Mouse (Mus musculus) bone marrow macrophage, adult 2 months (primary cell): ENCODE data around the gene Zfp335. TPM values are rescaled to one million over a fixed set of nuclear protein-coding genes. Genes with fewer than 3 reads are reported as not detected.

Source experiments
- H3K27ac ChIP-seq: 2 replicates; pipeline ENCODE4 v1.5.1; 2012; ENCODE audit warnings: low read depth, low read length; ENCODE audit not compliant: insufficient read depth
- H3K4me1 ChIP-seq: 2 replicates; pipeline ENCODE4 v1.6.1; 2012; ENCODE audit warnings: low read length; ENCODE audit not compliant: control insufficient read depth, insufficient read depth
- H3K4me3 ChIP-seq: 2 replicates; pipeline ENCODE4 v1.5.1; 2012; ENCODE audit warnings: mild to moderate bottlenecking, low read length, moderate library complexity; ENCODE audit not compliant: insufficient read depth
- CTCF ChIP-seq: IDR thresholded peaks from 2 replicates; pipeline ENCODE4 v1.5.1; 2012; ENCODE audit warnings: low read depth, mild to moderate bottlenecking, low read length, moderate library complexity
- POLR2A ChIP-seq: IDR thresholded peaks from 2 replicates; pipeline ENCODE4 v1.6.1; 2012; ENCODE audit warnings: mild to moderate bottlenecking, low read depth, low read length, borderline replicate concordance
- polyA plus RNA-seq: library from polyadenylated mRNA; stranded (reverse); fragments of >200 nt; gene quantifications from 2 replicates; pipeline ENCODE4 v1.2.4, GENCODE M21; 2012; ENCODE audit not compliant: missing spikeins, insufficient read depth, insufficient read length

Gene Zfp335
- polyA plus RNA-seq, 1 experiment, result 14.5 TPM

DNA sequence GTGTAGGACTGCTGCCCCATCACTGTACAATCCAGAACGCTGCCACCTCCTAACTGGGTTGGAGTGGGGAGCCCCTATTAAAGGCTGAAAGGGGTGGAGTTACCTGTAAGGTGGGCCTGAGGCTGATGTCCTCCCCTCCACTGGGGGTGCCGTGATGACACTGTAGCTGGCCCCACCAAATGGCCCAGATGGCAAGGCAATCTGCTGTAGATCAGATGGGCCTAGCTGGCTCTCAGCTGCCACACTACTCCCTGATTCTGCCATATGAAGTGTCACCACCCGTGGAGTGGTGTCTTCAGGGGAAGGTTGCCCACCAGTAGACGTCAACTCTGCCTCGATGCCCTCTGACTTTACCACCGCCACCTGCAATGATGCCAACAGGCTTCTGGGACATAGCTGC, 15.7 kb downstream of the Zfp335 start:
- TF ChIP-seq POLR2A (no peak), CTCF (no peak)
- Histone ChIP-seq H3K27ac (no peak overlapping the region), H3K4me3 (no peak overlapping the region), H3K4me1 (no peaks in the 10 kb centered on the region)

DNA sequence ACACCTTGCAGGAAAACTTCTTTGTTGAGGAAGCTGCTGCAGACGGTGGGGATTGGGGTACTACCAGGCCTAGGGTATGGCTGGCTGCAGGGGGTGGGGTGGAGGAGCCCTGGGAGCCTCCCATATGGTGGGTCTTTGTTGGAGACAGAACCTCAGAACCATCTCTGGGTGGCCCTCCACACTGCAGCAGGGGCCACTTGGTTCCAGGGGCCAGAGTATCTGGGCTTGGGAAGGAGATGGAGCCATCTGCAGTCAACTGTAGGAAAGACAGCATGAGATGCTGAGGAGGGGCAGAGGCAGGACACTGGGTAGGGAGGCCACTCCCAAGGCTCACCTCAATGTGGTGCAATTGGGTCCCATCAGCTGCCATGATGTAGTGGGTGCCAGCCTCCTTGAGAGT, 16.9 kb downstream of the Zfp335 start:
- no peak for TF ChIP-seq POLR2A
- TF ChIP-seq CTCF, result no peak
- Histone ChIP-seq H3K4me3 (no peak overlapping the region), H3K27ac (no peak overlapping the region), H3K4me1 (no peaks in the 10 kb centered on the region)

DNA sequence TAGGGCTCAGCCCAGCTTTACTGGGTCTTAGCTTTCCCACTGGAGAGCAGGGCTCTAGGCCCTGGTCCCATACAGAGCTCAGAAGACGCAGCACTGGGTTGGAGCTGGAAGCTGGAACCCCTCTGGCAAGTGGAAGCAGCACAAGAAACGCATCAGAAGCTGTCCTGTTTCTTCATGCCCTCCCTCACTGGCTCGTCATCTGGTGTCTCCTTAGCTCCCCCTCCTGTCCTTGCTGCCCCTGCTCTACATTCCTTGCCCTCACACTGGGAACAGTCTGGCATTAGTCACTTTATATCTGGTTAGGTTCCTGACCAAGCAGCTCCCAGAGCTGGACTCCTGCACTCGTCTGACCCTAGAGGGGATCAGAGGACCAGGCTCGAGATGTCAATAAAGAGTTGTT, 17.5 kb downstream of the Zfp335 start:
- Histone ChIP-seq H3K4me1 (no peaks in the 10 kb centered on the region), H3K27ac (no peak overlapping the region), H3K4me3 (no peak overlapping the region)
- TF ChIP-seq CTCF (no peak), POLR2A (no peak)

DNA sequence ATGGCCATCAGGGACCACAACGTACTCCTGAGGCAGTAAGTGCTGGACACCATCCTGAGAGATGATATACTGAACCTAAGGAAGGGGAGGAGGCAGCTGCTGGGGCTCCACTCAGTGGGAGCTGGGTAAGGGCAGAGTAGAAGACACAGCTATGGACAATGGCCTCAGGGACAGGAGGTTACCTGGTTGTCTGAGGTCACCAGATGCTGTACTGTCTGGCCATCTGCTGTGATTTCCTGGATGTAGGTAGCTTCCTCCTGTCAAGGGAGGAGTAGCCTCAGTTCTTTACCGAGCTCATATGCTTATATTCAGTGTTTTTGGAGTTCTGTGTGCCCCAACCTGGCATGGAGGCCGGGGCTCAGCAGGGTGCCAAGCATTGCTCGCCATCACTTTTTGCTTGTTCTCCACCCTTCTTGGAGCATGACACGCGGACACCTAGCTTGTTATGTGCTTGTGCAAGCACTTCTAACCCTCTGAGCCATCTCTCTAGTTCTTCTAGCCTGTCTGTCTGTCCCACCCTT, 18.8 kb downstream of the Zfp335 start:
- TF ChIP-seq CTCF, result no peak
- no peak for TF ChIP-seq POLR2A
- no peak overlapping the region for H3K4me3 ChIP-seq
- H3K4me1 ChIP-seq, result no peaks in the 10 kb centered on the region
- no peak overlapping the region for H3K27ac ChIP-seq

DNA sequence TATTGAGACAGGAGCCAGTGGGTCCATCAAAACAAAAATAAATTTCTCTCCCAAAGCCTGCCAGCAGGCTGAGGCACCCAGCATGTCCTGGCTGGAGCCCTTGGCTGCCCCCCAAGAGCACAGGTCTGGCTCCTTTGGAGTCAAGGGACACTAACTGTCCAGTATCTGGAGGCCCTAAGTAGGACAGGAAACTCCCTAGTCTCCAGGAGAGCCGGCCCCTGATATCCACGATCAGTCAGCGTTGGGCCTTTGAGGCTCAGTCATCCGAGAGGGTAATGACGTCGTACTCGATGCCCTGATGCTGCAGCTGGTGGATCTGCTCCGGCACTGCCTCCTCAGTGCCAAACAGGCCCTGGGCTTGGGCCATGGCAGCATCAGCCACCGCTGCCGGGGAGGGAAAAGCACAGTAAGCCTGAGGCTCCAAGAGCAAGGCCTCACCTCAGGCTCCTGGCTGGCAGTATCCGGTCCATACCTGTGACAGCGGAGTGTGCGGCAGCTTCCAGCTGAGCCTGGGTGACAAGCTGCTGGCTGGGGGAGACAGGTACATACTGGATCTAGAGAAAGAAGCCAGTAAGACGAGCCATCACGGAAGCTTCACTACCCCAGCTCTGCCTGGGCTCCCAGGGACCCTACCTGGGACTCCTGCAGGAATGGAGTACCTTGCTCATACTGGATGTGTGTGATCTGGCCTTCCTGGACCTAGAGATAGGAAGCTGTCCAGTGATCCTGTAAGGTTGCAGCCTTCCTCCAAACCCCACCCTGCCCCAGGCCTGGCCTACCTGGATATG, 19.5 kb downstream of the Zfp335 start:
- no peak for TF ChIP-seq POLR2A
- TF ChIP-seq CTCF, result no peak
- Histone ChIP-seq H3K4me1 (no peaks in the 10 kb centered on the region), H3K4me3 (no peak overlapping the region), H3K27ac (no peak overlapping the region)

DNA sequence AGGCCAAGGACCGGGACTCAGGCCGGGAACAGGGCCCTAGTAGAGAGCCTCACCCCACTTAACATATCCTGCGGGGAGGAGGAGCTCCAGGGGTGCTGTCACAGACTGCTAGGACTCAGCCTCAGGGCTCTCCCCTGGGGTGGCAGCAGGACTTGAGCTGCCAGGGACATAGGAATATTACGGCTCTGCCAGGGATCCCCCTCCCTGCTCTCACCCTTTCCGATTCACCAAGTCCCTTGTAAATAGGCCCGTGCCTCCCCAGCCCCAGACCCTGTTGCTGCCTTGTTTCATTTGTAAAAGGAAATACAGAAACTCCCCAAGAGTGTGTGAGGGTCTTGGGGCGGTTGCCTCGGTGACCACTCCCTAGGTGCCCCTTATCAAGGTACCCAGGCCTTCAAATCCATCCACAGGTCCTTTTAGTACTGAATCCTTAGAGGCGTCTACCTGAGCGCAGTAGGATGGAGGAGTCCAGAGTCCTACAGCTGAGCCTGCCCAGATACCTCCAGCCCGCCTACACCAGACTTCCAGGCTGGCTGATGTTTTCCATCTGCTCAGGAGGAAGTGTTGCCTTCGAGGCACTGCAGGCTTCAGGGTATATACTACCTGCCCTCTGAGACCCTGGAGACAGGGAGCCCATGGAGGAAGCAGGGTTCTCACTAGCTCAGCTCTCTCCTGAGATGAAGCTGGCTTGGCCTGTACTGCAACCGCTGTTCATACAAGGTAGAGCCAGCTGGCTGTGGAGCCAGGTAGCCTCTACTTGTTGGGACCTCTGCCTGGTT, 20.3 kb downstream of the Zfp335 start:
- H3K4me3 ChIP-seq, result no peak overlapping the region
- no peak overlapping the region for H3K27ac ChIP-seq
- TF ChIP-seq CTCF (no peak), POLR2A (no peak)
- H3K4me1 ChIP-seq, result no peaks in the 10 kb centered on the region

DNA sequence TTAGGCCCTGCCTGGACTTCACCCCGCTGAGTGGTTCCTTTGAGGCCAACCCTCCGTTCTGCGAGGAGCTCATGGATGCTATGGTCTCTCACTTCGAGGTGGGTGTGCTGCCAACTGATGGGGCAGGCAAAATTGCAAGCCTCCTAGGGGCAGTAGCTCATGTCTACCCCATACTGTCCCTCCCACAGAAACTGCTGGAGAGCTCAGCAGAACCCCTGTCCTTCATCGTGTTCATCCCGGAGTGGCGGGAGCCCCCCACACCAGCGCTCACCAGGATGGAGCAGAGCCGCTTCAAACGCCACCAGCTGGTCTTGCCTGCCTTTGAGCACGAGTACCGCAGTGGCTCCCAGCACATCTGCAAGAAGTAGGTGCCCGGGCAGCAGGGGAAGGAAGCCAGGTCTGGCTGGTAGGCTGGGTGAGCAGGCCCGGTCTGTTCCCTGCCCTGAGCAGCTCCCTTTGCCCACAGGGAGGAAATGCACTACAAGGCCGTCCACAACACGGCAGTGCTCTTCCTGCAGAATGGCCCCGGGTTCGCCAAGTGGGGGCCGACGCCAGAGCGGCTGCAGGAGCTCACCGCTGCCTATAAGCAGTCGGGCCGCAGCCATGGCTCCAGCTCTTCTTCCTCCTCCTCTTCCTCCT, 21.0 kb downstream of the Zfp335 start:
- H3K4me1 ChIP-seq, result no peaks in the 10 kb centered on the region
- TF ChIP-seq CTCF, result no peak
- TF ChIP-seq POLR2A, result no peak
- H3K4me3 ChIP-seq, result no peak overlapping the region
- no peak overlapping the region for H3K27ac ChIP-seq

DNA sequence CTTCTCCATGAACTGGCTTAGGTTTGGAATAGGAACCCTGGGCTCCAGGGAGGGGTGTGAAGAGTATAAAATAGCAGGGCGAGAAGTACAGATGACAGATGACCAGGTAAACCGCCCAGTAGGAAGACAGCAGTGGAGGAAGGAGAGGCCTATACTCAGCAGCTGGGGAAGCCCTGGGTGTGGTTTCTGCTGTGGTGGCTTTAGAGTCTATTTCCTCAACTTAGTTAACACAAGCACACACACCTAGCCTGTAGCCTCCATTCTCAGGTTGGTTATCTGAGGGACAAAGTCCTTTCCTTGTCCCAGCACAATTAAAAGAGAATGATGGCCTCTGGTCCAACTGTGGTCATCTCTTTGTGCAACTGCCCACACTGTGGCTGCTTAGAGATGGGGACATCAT, 21.6 kb downstream of the Zfp335 start:
- Histone ChIP-seq H3K4me3 (no peak overlapping the region), H3K27ac (no peak overlapping the region), H3K4me1 (no peaks in the 10 kb centered on the region)
- TF ChIP-seq POLR2A, result no peak
- no peak for TF ChIP-seq CTCF

DNA sequence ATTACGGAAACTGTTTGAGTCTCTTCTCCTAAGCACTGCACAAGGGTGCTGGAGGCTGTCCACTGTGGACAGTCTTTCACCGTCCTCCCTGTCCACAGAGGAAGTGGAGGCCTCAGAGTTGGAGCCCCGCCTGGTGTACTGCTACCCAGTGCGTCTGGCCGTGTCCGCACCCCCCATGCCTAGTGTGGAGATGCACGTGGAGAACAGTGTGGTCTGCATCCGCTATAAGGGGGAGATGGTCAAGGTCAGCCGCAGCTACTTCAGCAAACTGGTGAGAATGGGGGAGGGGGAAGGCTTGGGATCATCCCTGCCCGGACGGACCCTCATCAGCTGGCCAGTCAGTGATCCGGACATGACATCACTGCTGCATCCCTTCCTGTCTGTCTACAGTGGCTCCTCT, 22.6 kb downstream of the Zfp335 start:
- Histone ChIP-seq H3K4me3 (no peak overlapping the region), H3K27ac (no peak overlapping the region), H3K4me1 (no peaks in the 10 kb centered on the region)
- no peak for TF ChIP-seq CTCF

DNA sequence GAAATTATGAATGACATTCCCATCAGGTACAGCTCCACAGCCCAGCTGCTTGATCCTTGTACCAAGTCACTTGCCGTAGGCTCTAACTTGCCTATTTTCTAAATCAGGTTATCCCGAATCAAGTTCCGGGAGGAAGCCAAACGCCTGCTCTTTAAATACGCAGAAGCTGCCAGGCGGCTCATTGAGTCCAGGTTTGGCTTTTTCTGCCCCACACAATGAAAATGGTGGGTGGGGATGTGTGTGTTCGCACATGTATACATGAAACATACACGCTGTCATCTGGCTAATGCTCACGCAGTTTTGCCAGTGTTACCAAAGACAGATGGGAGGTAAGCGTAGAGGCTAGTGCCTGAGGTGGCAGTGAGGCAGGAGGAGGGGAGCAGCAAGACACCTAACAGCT, 24.9 kb downstream of the Zfp335 start:
- Histone ChIP-seq H3K4me1 (no peaks in the 10 kb centered on the region), H3K4me3 (no peak overlapping the region), H3K27ac (no peak overlapping the region)
- no peak for TF ChIP-seq POLR2A
- TF ChIP-seq CTCF, result no peak

DNA sequence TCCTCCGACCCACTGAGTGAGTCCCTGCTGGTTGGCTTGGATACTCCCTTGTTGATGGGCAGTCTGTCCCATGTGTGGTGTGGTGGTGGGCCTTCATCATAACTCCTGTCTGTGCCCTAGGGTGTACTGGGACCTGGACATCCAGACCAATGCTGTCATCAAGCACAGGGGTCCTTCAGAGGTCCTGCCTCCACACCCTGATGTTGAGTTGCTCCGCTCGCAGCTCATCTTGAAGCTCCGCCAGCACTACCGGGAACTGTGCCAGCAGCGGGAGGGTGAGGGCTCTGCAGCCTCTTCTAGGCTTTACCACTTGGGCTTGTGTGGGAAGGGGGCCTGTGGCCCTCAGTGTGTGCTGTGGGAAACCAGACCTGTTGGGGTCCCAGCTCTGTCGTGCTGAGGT, 25.8 kb downstream of the Zfp335 start:
- no peak for TF ChIP-seq POLR2A
- TF ChIP-seq CTCF, result no peak
- no peak overlapping the region for H3K4me3 ChIP-seq
- no peak overlapping the region for H3K27ac ChIP-seq
- H3K4me1 ChIP-seq, result peaks cover 6% of the 10 kb centered on the region
